Mouse (Mus musculus) brain, embryonic 18.5 days (tissue): Measurements from ENCODE around the gene Lsg1.

Experiments used
- DNase-seq: peaks from one replicate; pipeline ENCODE4 v3.0.0-alpha.2; 2012; ENCODE audit warnings: low read depth, low spot score

The Lsg1 gene

DNA sequence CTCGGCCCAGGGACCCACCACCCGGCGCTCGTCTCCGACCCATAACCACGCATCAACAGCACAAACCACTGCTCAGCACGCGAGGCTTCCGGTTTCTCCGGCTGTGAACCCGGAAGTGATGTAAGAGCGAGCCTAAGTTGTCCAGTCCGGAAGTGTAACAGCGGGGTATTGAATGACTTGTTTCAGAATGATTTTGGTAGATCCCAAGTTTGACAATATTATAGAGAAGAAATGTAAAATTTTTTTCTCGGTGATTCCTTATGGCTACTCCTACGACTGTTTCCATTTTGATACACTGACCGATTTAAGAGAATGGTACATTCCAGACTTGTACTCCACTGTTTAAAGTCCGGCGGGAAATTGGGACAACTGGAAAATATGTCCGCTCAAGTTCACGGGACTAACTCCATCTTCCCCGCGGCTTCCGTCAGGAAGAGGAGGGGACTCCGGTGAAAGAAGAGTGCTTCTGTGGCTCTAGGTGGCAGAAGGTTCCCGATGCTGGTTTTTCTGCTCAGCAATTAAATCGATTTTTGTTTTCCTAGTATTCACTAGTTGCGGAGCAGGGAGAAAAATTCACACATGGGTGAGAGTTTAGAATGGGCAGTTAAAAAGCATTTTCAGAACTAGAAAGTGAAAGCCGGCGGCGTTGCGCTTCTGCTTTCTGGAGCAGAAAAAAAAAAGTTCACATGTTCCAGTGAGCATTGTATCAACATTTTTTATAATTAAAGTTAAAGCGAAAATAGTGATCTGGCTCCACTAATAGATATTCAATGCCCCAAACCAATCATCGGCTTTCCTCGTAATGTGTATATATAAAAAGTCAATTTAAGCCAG lies at the start of gene Lsg1:
TSS of gene Lsg1 (minus strand) at position 99 of the 834 bp plus-strand sequence.
- peak; percentile 89 for DNase-seq

DNA sequence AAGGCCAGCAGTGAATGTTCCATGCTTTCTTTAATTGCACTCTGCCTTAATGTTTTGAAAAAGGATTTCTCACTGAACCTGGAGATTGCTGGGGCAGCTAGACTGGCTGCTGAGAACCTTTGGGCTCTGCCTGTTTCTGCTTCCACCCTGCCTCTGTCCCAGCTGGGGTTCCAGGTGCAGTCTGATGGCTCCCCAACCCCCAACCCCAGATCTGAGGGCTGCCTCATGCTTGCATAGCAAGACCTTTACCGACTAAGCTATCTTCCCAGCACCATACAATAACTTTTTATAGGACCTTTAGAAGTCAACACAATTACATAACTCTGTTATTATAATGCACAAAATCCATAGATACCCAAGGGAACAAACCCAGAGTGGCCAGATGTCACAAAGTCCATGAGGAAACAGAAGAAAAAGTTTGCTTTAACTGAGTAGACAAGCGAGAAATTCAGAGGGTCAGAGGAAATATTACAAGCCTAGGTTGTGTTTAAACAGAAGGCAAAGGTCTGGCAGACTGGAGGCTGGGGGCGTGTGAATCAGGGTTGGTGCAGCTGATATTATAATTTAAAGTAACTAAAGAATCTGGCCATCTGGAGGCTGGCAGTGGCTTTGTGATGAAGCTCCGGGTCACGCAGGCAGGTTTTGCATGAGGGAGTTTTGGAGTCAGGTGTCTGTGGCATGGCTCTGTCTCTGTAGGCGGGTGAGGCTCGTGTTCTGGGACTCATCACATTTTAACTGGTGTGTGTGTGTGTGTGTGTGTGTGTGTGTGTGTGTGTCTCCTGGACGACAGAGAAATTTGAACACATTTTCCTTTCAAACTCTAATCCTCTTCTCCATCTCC lies 46.7 kb upstream of the Lsg1 start:
- DNase-seq, result no peak

- no peak for DNase-seq
These were observed 42.1 kb upstream of the Lsg1 start for GRCm38 (mm10) chr16:30629509-30629908.

- no peak for DNase-seq
These were observed 41.0 kb upstream of the Lsg1 start for GRCm38 (mm10) chr16:30628401-30628800.

DNA sequence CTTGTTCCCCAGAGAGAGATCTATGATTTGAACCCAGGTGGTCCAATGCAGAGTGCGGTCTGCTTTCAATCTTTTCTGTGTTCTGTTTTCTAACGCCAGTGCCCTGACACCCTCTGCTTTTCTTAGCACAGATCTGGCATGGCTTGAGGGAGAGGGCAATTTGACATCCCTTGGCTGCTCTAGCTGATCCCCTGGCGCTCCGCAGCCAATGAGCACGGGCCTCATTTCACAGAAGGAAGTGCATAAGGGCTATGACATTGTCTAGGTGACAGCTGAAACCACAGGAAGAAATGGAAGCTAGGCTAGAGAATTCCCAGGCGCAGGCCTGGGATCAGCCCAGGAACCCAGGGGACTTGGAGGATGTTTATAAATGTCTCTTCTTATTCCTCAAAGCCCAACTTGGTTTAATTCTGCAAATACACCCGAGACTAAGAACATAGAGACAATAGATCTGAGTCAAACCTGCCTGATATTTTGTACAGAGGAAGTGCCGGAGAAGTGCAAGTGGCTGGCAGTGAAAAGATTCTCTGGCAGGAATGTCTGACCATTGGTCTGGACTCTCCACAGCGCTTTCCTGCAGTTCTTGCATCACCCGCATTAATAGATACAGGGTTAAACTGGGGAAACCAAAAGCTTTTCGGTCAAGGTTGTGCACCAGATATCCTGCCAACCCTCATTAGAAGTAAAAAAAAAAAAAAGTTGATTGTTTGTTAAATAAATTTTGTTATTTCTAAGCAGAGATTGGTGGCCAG lies 40.4 kb upstream of the Lsg1 start:
- no peak for DNase-seq

DNA sequence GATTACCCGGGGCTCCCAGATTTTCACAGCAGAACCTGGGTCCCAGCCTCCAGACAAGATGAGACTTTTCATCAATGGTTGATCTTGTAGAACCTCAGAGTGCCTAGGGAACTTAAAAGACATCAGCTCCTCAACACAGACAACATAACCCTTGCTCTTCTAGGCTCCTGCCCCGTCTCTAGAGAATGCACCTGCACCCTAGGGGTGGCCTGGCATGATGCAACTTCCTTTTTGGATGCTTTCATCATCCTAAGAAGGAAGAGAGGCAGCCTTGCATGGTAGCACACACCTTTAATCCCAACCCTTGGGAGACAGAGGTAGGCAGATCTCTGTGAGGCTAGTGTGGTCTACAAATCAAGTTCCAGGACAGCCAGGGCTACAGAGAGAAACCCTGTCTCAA lies 37.2 kb upstream of the Lsg1 start:
- no peak for DNase-seq

DNA sequence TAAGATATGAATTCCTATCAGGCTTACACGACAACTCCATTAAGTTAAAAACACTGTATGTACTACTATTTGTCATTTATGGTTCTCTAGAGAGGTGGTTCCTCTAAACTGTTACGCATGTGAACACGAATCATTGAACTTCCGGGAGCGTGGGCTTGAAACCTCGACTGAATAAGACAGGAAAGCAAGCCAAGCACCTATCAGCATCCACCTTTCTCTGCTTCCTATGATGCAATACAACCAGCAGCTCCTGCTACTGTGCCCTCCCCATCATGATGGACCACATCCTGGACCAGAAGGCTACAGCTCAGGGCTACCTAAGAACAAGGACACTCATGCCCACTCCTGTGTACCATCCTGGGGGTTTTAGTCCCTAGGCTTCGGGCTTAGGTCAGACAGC lies 36.3 kb upstream of the Lsg1 start:
- no peak for DNase-seq

GRCm38 (mm10) chr16:30616281-30616680 lies 28.9 kb upstream of the Lsg1 start:
- DNase-seq, result no peak

GRCm38 (mm10) chr16:30614705-30615317 lies 27.4 kb upstream of the Lsg1 start:
- DNase-seq, result no peak

GRCm38 (mm10) chr16:30614122-30614521 lies 26.7 kb upstream of the Lsg1 start:
- no peak for DNase-seq

DNA sequence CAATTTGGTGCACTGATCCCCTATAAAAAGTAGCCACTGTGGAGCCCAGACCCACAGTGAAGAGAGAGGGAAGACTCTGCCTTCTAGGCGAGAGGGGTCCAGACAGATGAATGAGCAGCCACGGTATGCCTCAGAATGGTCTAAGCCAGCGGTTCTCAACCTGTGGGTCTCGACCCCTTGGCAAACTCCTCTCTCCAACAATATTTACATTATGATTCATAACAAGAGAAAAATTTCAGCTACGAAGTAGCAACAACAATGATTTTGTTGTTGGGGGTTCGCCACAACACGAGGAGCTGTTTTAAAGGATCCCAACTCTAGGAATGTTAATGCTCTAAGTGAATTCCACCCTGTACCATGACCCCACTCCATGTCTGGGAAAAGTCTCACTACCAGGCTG lies 25.7 kb upstream of the Lsg1 start:
- DNase-seq, result no peak

DNA sequence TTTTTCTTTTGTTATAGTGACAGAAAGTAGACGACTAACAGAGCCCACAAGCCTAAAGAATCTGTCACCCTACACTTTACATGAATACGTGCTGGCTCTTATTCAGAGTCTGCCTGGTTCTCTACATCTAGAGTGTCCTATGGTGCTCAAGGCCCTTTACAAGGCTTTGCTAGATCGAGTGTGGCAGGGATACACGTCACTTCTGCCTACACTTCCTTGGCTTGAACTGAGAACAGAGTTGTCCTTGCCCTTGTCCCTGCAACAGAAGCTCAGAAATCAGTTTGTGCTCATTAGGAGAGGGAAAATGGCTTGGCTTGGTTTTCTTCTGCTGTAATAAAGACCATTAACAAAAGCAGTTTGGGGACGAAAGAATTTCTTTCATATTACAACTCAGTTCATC lies 23.9 kb upstream of the Lsg1 start:
- DNase-seq, result no peak

GRCm38 (mm10) chr16:30607868-30608267 lies 20.5 kb upstream of the Lsg1 start:
- no peak for DNase-seq

DNA sequence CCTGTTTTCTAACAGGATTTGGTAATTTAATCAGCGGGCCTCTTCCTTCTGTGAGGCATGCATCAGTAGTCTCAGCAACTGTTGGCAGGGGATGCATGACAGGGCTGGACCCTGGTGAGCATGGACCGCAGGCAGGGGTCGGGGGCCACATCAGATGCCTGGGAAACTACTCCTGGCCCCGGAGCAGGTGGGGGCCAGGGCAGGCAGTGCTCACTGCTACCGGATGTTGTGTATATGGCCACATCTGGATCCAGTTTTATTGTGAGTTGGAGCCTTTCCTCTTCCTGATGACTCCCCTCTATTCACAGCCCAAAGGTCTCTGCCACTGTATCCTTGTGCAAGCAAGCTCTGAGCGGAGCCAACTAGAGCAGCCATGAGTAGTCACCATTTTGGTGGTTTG lies 18.1 kb upstream of the Lsg1 start:
- DNase-seq, result no peak

- DNase-seq, result no peak
These were observed 17.4 kb upstream of the Lsg1 start for GRCm38 (mm10) chr16:30604807-30605137.

- DNase-seq, result no peak
These were observed 16.8 kb upstream of the Lsg1 start for GRCm38 (mm10) chr16:30604061-30604806.

- DNase-seq, result no peak
These were observed 16.1 kb upstream of the Lsg1 start for GRCm38 (mm10) chr16:30603531-30603842.

DNA sequence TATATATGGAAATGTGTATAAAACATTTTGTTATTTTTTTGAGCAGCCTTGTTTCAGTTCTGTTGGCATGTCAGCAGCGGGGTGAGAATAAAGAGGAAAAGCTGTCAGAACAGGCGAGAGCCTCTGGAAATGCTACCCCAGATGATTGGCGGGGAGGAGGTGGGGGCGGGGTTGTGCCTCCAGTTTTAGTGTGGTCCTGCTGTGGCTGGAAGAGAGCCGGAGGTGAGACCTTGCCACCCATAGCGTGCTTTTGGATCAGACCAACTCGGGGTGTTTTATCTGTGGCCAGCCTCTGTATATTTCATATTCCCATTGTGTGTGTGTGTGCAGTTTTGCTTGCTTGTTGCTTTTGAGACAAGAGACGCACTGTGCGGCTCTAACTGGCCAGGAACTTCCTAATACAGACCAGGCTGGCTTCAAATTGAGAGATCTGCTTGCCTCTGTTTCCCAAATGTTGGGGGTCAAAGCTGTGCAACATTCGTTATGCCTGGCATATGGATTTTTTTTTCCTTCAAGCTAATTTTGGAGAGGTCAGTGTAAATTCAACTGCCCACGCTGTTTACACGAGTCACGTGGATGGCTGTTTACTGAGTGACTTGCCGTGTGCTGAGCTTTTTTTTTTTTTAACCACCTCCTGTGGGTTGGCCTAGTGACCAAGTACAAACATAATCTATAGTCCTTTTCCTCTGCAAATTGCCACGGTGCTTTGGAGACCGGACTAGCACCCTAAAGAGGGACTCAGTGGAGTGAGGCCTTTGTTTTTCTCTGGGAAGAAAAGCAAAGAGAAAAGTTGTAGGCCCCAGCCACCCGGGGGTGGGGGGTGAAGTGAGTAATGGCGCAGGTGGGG lies 15.5 kb upstream of the Lsg1 start:
- no peak for DNase-seq

GRCm38 (mm10) chr16:30601946-30602345 lies 14.6 kb upstream of the Lsg1 start:
- DNase-seq, result no peak
